Mouse (Mus musculus): ENCODE results near the gene Pik3r2. TPM values are rescaled to one million over a fixed set of nuclear protein-coding genes. Genes with fewer than 3 reads are reported as not detected.

Pik3r2 gene
- polyA plus RNA-seq, 1 experiment from 2014 or later, result 72.7 TPM

GRCm38 (mm10) chr8:70750128-70750680 is 26.3 kb downstream of the Pik3r2 start:
- no peak for ATAC-seq (ENCODE audit: low FRiP score)

GRCm38 (mm10) chr8:70749097-70749674 is 27.3 kb downstream of the Pik3r2 start:
- WGBS, result 83% methylated on average over 19 of the region's 19 CpGs
- H3K27me3 ChIP-seq, result peaks cover 62% of the 10 kb centered on the region
- no peak for ATAC-seq (ENCODE audit: low FRiP score)

More at GRCm38 (mm10) chr8:70750128-70750680, 26.3 kb downstream of the Pik3r2 start:
- Histone ChIP-seq H3K27ac (no peak overlapping the region), H3K27me3 (peaks cover 52% of the 10 kb centered on the region), H3K36me3 (replicated peaks) (no peaks in the 10 kb centered on the region), H3K4me1 (peaks cover 9% of the 10 kb centered on the region), H3K9ac (no peak overlapping the region), H3K4me2 (no peak overlapping the region), H3K9me3 (no peaks in the 10 kb centered on the region), H3K4me3 (replicated peaks) (no peak overlapping the region)
- WGBS, result 86% methylated on average over 13 of the region's 13 CpGs

GRCm38 (mm10) chr8:70748246-70749096 is 28.0 kb downstream of the Pik3r2 start:
- Histone ChIP-seq H3K9ac (no peak overlapping the region), H3K27ac (no peak overlapping the region), H3K4me2 (no peak overlapping the region), H3K4me1 (peaks cover 14% of the 10 kb centered on the region), H3K4me3 (replicated peaks) (no peak overlapping the region), H3K36me3 (replicated peaks) (no peaks in the 10 kb centered on the region), H3K9me3 (no peaks in the 10 kb centered on the region), H3K27me3 (peaks cover 69% of the 10 kb centered on the region)
- no peak for ATAC-seq (ENCODE audit: low FRiP score)
- WGBS, result 88% methylated on average over 23 of the region's 23 CpGs

More at GRCm38 (mm10) chr8:70749097-70749674, 27.3 kb downstream of the Pik3r2 start:
- Histone ChIP-seq H3K9ac (no peak overlapping the region), H3K4me1 (peaks cover 8% of the 10 kb centered on the region), H3K27ac (no peak overlapping the region), H3K4me2 (no peak overlapping the region), H3K4me3 (replicated peaks) (no peak overlapping the region), H3K9me3 (no peaks in the 10 kb centered on the region), H3K36me3 (replicated peaks) (no peaks in the 10 kb centered on the region)

GRCm38 (mm10) chr8:70747211-70747890 is 29.2 kb downstream of the Pik3r2 start:
- H3K36me3 ChIP-seq (replicated peaks), result no peaks in the 10 kb centered on the region
- H3K9me3 ChIP-seq, result no peaks in the 10 kb centered on the region
- no peak for ATAC-seq (ENCODE audit: low FRiP score)
- peaks cover 18% of the 10 kb centered on the region for H3K4me1 ChIP-seq
- H3K27me3 ChIP-seq, result peaks cover 80% of the 10 kb centered on the region
- WGBS, result 91% methylated on average over 18 of the region's 18 CpGs
- H3K27ac ChIP-seq, result no peak overlapping the region
- H3K4me3 ChIP-seq (replicated peaks), result no peak overlapping the region
- H3K9ac ChIP-seq, result no peak overlapping the region
- H3K4me2 ChIP-seq, result no peak overlapping the region

- H3K4me3 ChIP-seq (replicated peaks), result no peak overlapping the region
- no peaks in the 10 kb centered on the region for H3K9me3 ChIP-seq
- WGBS, result 77% methylated on average over 9 of the region's 9 CpGs
- H3K9ac ChIP-seq, result no peak overlapping the region
- no peak overlapping the region for H3K27ac ChIP-seq
- H3K27me3 ChIP-seq, result peaks cover 87% of the 10 kb centered on the region
- H3K4me1 ChIP-seq, result peaks cover 18% of the 10 kb centered on the region
- ATAC-seq (ENCODE audit: low FRiP score), result no peak
- H3K4me2 ChIP-seq, result no peak overlapping the region
- H3K36me3 ChIP-seq (replicated peaks), result no peaks in the 10 kb centered on the region
Measured at GRCm38 (mm10) chr8:70746676-70747075, 29.8 kb downstream of the Pik3r2 start.

- no peak overlapping the region for H3K9ac ChIP-seq
- peaks cover 96% of the 10 kb centered on the region for H3K27me3 ChIP-seq
- peaks cover 18% of the 10 kb centered on the region for H3K4me1 ChIP-seq
- 56% methylated on average over 19 of the region's 19 CpGs for WGBS
- no peak overlapping the region for H3K27ac ChIP-seq
- no peak for ATAC-seq (ENCODE audit: low FRiP score)
- no peak overlapping the region for H3K4me2 ChIP-seq
- no peaks in the 10 kb centered on the region for H3K9me3 ChIP-seq
- H3K4me3 ChIP-seq (replicated peaks), result no peak overlapping the region
- no peaks in the 10 kb centered on the region for H3K36me3 ChIP-seq (replicated peaks)
Measured at GRCm38 (mm10) chr8:70745691-70746220, 30.8 kb downstream of the Pik3r2 start.

- H3K4me3 ChIP-seq (replicated peaks), result no peak overlapping the region
- peaks cover 90% of the 10 kb centered on the region for H3K27me3 ChIP-seq
- no peaks in the 10 kb centered on the region for H3K36me3 ChIP-seq (replicated peaks)
- 66% methylated on average over 11 of the region's 11 CpGs for WGBS
- H3K4me1 ChIP-seq, result peaks cover 18% of the 10 kb centered on the region
- H3K9me3 ChIP-seq, result no peaks in the 10 kb centered on the region
- H3K9ac ChIP-seq, result no peak overlapping the region
- ATAC-seq (ENCODE audit: low FRiP score), result no peak
- H3K27ac ChIP-seq, result no peak overlapping the region
- H3K4me2 ChIP-seq, result no peak overlapping the region
Measured at GRCm38 (mm10) chr8:70744806-70745205, 31.7 kb downstream of the Pik3r2 start.

GRCm38 (mm10) chr8:70743656-70744590 is 32.6 kb downstream of the Pik3r2 start:
- H3K9ac ChIP-seq, result peak overlapping the region; percentile 25; the same call in 1 of the 2 replicates
- H3K4me3 ChIP-seq (replicated peaks), result peak overlapping the region; percentile 26
- no peaks in the 10 kb centered on the region for H3K36me3 ChIP-seq (replicated peaks)
- ATAC-seq (ENCODE audit: low FRiP score), result peak; percentile 25; the same call in 1 of the 2 replicates
- peaks cover 82% of the 10 kb centered on the region for H3K27me3 ChIP-seq
- peak overlapping the region; percentile 49 for H3K4me2 ChIP-seq
- no peaks in the 10 kb centered on the region for H3K9me3 ChIP-seq
- H3K4me1 ChIP-seq, result peaks cover 18% of the 10 kb centered on the region
- no peak overlapping the region for H3K27ac ChIP-seq
- 4% methylated on average over 48 of the region's 48 CpGs for WGBS

- no peaks in the 10 kb centered on the region for H3K36me3 ChIP-seq (replicated peaks)
- H3K9ac ChIP-seq, result 0 out of 2 replicates have a peak overlapping the region, but pooled peaks have one; percentile 22
- H3K27ac ChIP-seq, result no peak overlapping the region
- H3K4me3 ChIP-seq (replicated peaks), result peak overlapping the region; percentile 26
- H3K27me3 ChIP-seq, result peaks cover 77% of the 10 kb centered on the region
- ATAC-seq (ENCODE audit: low FRiP score), result no peak
- H3K4me2 ChIP-seq, result peak overlapping the region; percentile 49
- no peaks in the 10 kb centered on the region for H3K9me3 ChIP-seq
- 1% methylated on average over 38 of the region's 38 CpGs for WGBS
- H3K4me1 ChIP-seq, result peaks cover 18% of the 10 kb centered on the region
Measured at GRCm38 (mm10) chr8:70742981-70743655, 33.4 kb downstream of the Pik3r2 start.

- H3K4me1 ChIP-seq, result peaks cover 18% of the 10 kb centered on the region
- ATAC-seq (ENCODE audit: low FRiP score), result no peak
- H3K4me2 ChIP-seq, result no peak overlapping the region
- no peak overlapping the region for H3K4me3 ChIP-seq (replicated peaks)
- H3K27ac ChIP-seq, result no peak overlapping the region
- H3K36me3 ChIP-seq (replicated peaks), result no peaks in the 10 kb centered on the region
- H3K9ac ChIP-seq, result no peak overlapping the region
- peaks cover 77% of the 10 kb centered on the region for H3K27me3 ChIP-seq
- 76% methylated on average over 11 of the region's 11 CpGs for WGBS
- H3K9me3 ChIP-seq, result no peaks in the 10 kb centered on the region
Measured at GRCm38 (mm10) chr8:70742176-70742575, 34.3 kb downstream of the Pik3r2 start.

GRCm38 (mm10) chr8:70741661-70742060 is 34.9 kb downstream of the Pik3r2 start:
- no peak for ATAC-seq (ENCODE audit: low FRiP score)
- WGBS, result 56% methylated on average over 5 of the region's 5 CpGs
- H3K27me3 ChIP-seq, result peaks cover 76% of the 10 kb centered on the region
- H3K27ac ChIP-seq, result no peak overlapping the region
- no peak overlapping the region for H3K9ac ChIP-seq
- no peak overlapping the region for H3K4me3 ChIP-seq (replicated peaks)
- H3K4me1 ChIP-seq, result peaks cover 18% of the 10 kb centered on the region
- no peaks in the 10 kb centered on the region for H3K9me3 ChIP-seq
- H3K4me2 ChIP-seq, result no peak overlapping the region
- H3K36me3 ChIP-seq (replicated peaks), result no peaks in the 10 kb centered on the region

Measured in forebrain, embryonic 12.5 days (tissue).